Mouse (Mus musculus): ENCODE data around the gene Fgf10.

DNA sequence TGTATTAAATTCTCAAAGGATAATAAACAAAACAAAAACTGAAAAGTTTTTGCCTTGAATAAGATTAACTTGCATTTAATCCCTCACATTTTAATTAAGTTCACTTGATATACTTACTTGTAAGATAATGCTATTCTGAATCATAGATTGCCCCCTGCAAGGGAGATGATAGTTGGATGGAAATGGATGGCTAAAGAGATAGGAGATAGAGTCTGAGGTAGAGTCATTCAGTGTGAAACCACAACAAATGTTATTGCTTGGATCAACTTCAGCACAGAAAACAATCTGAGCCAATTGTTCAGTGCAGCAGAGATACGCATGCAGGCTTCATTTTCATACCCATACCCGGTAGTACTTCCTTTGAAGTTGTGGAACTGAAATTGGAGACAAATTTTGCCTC lies 23.5 kb downstream of the Fgf10 start:
- no peak for TF ChIP-seq CTCF (conservative IDR thresholded peaks at IDR 0.05; ENCODE audit: low read length)
- no peak for TF ChIP-seq NANOG (IDR thresholded peaks at IDR 0.05; ENCODE audit: borderline replicate concordance, low read length)

Data from E14TG2a.4 (cell line).